Comparison of ENCODE assay signal across 8 mouse cellular contexts in genomic region chr15:86213753-86214548, GRCm38 (mm10). TPM values are rescaled to one million over a fixed set of nuclear protein-coding genes. Genes with fewer than 3 reads are reported as not detected.
A peak's percentile ranks its signal among the peaks of the same experiment; 100 is the strongest.
DNase-seq lines count a peak whose midpoint lies in the region; ATAC-seq lines count a peak whose summit lies in the region.

Gene Tbc1d22a, plus strand, starts transcription at chr15:86214459.

- no peaks in the 10 kb centered on the region for H3K27me3 ChIP-seq in hindbrain, embryonic 11.5 days (ENCODE audit: control insufficient read depth, insufficient read depth, low read length)

- ATAC-seq in hindbrain, embryonic 11.5 days (ENCODE audit: low FRiP score), result peak; percentile 95

- peak within 1 kb of the TSS; percentile 75 for H3K27ac ChIP-seq in hindbrain, embryonic 11.5 days (ENCODE audit: low read depth, low read length)

- H3K4me1 ChIP-seq in hindbrain, embryonic 11.5 days (replicated peaks; ENCODE audit: control insufficient read depth, insufficient read depth, low read length), result peaks cover 3% of the 10 kb centered on the region

- H3K4me3 ChIP-seq in hindbrain, embryonic 11.5 days (ENCODE audit: low read depth, low read length), result peak within 1 kb of the TSS; percentile 75

- peak within 1 kb of the TSS; percentile 79 for H3K4me2 ChIP-seq in hindbrain, embryonic 11.5 days (replicated peaks; ENCODE audit: low read depth, low read length)

- under 1% methylated on average over 64 of the region's 64 CpGs for WGBS in hindbrain, embryonic 11.5 days

- peak; percentile 98 for DNase-seq in MN1 (ENCODE audit: low spot score)
- DNase-seq in cerebellum, adult 9-10 months, result peak; percentile 91
- DNase-seq in frontal cortex, adult 2 months (ENCODE audit: extremely low spot score in 1 of 2, low spot score in 1 of 2), result peak; percentile 84 to 95
- DNase-seq in hindbrain, embryonic 11.5 days (ENCODE audit: low spot score), result peak; percentile 97
- DNase-seq in layer of hippocampus, postnatal 10 days (ENCODE audit: low spot score in 2 of 2), result peak; percentile 92 to 93
- peak; percentile 95 for DNase-seq in lung, postnatal 10 days
- DNase-seq in ovary, postnatal 36 days (ENCODE audit: low spot score), result peak; percentile 91
- DNase-seq in thymus, postnatal 25 days, result peak; percentile 92

- peak within 1 kb of the TSS; percentile 80 for H3K9ac ChIP-seq in hindbrain, embryonic 11.5 days (ENCODE audit: low read depth, low read length)

- no peaks in the 10 kb centered on the region for H3K9me3 ChIP-seq in hindbrain, embryonic 11.5 days (ENCODE audit: control insufficient read depth, low read length)

- H3K36me3 ChIP-seq in hindbrain, embryonic 11.5 days (ENCODE audit: control insufficient read depth, insufficient read depth, low read length), result no peaks in the 10 kb centered on the region

RNA-seq across cellular contexts. Expression of gene Tbc1d22a, which starts in this region (rescaled TPM):
- polyA plus RNA-seq in frontal cortex, adult 2 months (2012; rRNA removed), result 28.3 and 29.4 TPM in 2 replicates
- 7.3 and 8.3 TPM in 2 replicates for polyA plus RNA-seq in hindbrain, embryonic 11.5 days (2014; fragmentation: Nextera tagmentation; extraction: Ambion mirVana)
- total RNA-seq in layer of hippocampus, postnatal 10 days (2021), result 10 to 100 TPM; 25.1 to 25.2 TPM

Comparison
In these comparisons a context has a peak if more than half of its experiments do, and no peak if none do; other contexts are left out.
1. Peak in every context shown above with its lines: DNase-seq, ATAC-seq, H3K4me3 ChIP-seq and H3K27ac ChIP-seq.